Mouse (Mus musculus): ENCODE measurements around the gene Ahdc1. TPM values are rescaled to one million over a fixed set of nuclear protein-coding genes. Genes with fewer than 3 reads are reported as not detected.
"Not testable (repeated sequence)": the region's sequence is repeated elsewhere in the genome, so short reads cannot be mapped to it uniquely, and the experiment has no call there.

The Ahdc1 gene
- total RNA-seq, 1 experiment from 2014 or later = 9.1 TPM

- peak; percentile 8; the same call in 1 of the 2 replicates for ATAC-seq (ENCODE audit: extremely low read depth, insufficient number of reproducible peaks, low FRiP score, poor library complexity, severe bottlenecking)
These were observed 27.2 kb upstream of the Ahdc1 start for GRCm38 (mm10) chr4:132983664-132984512.

- ATAC-seq (ENCODE audit: extremely low read depth, insufficient number of reproducible peaks, low FRiP score, poor library complexity, severe bottlenecking) = peak; percentile 35; the same call in 1 of the 2 replicates
These were observed 22.3 kb upstream of the Ahdc1 start for GRCm38 (mm10) chr4:132988581-132989355.

DNA sequence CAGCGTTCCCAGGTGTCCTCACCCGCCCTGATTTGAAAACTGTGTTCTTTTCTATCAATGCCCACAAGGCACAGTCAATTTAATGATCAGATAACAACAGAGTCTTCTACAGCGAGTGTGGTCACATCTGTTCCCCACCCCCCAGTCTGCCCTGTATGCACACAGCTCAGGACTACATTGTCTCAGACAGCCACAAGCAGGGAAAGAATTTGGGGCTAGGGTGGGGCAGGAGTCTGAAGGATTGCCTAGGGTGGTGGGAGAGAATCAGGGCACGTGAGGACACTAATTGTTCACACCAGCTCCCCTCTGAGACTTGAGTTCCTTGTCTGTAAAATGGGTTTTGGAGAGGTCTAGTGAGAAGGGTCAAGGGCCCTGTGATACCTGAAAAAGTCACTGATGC is 17.5 kb upstream of the Ahdc1 start:
- no peak for ATAC-seq (ENCODE audit: extremely low read depth, insufficient number of reproducible peaks, low FRiP score, poor library complexity, severe bottlenecking)

- ATAC-seq (ENCODE audit: extremely low read depth, insufficient number of reproducible peaks, low FRiP score, poor library complexity, severe bottlenecking) = no peak
These were observed 13.4 kb upstream of the Ahdc1 start for GRCm38 (mm10) chr4:132997469-132998237.

GRCm38 (mm10) chr4:133002896-133003295 is 8.2 kb upstream of the Ahdc1 start:
- no peak for ATAC-seq (ENCODE audit: extremely low read depth, insufficient number of reproducible peaks, low FRiP score, poor library complexity, severe bottlenecking)

DNA sequence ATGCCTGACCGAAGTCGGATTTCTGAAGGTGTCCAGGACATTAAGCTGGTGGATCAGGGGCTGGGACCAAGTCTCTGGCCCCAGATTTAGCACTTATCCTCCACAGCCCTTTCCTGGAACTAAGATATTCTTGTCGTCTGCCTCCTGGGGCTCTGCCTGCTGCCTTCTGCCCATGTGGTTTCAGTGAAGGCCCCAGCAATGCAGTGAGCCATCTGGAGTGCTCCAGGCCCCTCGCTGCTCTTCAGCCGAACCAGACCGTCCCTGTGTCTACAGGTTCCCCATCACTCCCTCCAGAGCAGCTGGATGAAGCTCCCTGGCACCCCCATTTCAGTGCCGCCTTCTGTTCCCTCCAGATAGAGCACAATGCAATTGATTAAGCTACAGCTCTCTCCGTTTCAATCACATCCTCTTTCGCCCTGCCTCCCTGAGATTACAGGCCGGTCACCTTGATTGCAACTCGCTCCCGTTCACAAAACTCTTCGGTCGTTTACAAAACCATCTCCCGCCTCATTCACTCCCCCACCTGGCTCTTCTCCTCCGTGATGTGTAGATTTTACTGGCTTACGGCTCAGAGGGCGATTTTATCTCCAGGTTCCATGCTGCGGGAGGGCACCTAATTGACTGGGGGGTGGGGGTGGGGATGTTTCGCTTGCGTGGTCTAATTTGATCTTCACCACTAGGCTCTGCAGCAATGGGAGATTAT is 7.6 kb upstream of the Ahdc1 start:
- ATAC-seq (ENCODE audit: extremely low read depth, insufficient number of reproducible peaks, low FRiP score, poor library complexity, severe bottlenecking) = no peak

GRCm38 (mm10) chr4:133005233-133005632 is 5.8 kb upstream of the Ahdc1 start:
- peak; percentile 67; the same call in 1 of the 2 replicates for ATAC-seq (ENCODE audit: extremely low read depth, insufficient number of reproducible peaks, low FRiP score, poor library complexity, severe bottlenecking)

DNA sequence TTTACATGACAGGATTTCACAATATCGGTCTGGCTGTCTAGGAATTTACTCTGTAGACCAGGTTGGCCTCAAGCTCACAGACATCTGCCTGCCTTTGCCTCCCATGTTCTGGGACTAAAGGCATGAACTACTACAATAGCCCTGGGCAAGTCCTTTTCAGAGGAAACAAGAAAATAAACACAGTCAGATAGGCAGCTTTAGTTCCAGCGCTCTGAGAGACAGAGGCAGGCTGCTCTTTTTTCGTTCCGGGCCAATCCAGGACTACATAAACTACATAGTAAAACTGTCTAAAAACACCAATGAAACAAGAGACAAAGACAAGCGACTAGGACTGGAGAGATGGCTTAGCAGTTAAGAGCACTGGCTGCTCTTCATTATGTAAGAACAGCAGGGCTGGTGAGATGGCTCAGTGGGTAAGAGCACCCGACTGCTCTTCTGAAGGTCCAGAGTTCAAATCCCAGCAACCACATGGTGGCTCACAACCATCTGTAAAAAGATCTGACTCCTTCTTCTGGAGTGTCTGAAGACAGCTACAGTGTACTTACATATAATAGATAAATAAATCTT is 5.1 kb upstream of the Ahdc1 start:
- not testable (repeated sequence) for ATAC-seq (ENCODE audit: extremely low read depth, insufficient number of reproducible peaks, low FRiP score, poor library complexity, severe bottlenecking)

GRCm38 (mm10) chr4:133007513-133008380 is 3.3 kb upstream of the Ahdc1 start:
- ATAC-seq (ENCODE audit: extremely low read depth, insufficient number of reproducible peaks, low FRiP score, poor library complexity, severe bottlenecking) = peak; percentile 5; the same call in 1 of the 2 replicates

GRCm38 (mm10) chr4:133009131-133009530 is 1.9 kb upstream of the Ahdc1 start:
- no peak for ATAC-seq (ENCODE audit: extremely low read depth, insufficient number of reproducible peaks, low FRiP score, poor library complexity, severe bottlenecking)

- no peak for ATAC-seq (ENCODE audit: extremely low read depth, insufficient number of reproducible peaks, low FRiP score, poor library complexity, severe bottlenecking)
These were observed 1.4 kb upstream of the Ahdc1 start for GRCm38 (mm10) chr4:133009676-133010075.

DNA sequence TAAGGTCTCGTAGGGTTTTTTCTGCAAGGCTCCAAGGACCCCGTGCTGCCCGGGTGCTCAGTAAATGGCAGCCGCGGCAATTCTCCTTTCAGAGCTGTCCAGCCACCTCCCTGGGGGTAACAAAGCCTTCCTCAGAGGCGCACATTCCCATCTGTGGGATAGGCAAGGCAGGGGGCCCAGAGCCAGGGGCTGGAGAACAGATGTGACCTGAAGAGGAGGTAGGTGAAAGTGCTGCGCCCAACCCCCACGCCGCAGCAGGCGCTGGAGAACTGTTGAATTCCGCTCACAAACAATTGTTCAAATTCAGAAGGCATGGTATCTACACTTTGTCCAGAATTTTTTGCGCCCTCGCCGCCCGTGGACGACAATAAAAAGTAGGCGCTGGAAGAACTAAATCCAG is 449 bp upstream of the Ahdc1 start:
- no peak for ATAC-seq (ENCODE audit: extremely low read depth, insufficient number of reproducible peaks, low FRiP score, poor library complexity, severe bottlenecking)

DNA sequence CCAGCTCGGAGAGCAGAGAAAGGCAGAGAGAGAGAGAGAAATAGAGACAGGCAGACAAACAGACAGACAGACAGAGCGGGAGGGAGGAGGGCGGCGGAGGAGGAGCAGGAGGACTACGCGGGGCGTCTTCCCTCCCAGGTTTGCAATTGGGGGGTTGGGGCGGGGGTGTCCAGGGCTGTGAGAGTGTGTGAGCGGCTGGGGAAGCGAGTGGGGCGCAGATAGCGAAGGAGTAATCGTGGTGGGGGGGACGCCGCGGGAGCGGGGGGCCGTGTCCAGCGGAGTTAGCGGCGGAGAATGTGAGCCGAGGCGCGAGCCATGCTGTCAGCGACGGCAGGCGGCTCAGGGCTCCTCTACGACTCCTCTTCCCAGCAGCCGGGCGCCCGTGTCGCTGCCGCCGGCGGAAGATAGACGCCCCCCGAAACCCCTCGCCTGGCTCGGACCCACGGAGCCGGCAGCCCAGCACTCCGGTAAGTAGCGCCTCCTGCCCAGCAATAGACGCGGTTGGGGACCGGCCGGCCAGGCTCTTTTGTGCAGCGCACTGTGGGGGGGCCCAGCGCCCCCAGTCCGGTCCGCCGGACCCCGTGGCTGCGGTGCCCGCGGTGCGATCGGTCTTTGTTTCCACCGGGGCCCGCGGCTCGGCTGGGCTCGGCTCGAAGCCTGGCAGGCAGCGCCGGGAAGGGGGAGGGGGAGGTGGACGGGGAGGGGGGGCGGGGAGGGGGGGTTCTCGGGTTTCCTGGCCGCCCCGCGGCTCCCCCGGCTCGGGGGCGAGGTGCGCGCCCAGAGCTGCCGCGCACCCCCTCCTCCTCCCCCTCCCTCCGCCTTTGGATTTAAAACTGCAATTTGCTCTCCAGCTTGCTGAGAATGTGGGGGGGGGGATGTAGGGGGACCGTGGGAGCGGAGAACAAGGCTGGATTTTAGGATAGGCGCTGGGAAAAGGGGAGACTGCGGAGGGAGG is 1.0 kb downstream of the Ahdc1 start:
- ATAC-seq (ENCODE audit: extremely low read depth, insufficient number of reproducible peaks, low FRiP score, poor library complexity, severe bottlenecking) = no peak

- ATAC-seq (ENCODE audit: extremely low read depth, insufficient number of reproducible peaks, low FRiP score, poor library complexity, severe bottlenecking) = no peak
These were observed 1.8 kb downstream of the Ahdc1 start for GRCm38 (mm10) chr4:133012776-133013265.

DNA sequence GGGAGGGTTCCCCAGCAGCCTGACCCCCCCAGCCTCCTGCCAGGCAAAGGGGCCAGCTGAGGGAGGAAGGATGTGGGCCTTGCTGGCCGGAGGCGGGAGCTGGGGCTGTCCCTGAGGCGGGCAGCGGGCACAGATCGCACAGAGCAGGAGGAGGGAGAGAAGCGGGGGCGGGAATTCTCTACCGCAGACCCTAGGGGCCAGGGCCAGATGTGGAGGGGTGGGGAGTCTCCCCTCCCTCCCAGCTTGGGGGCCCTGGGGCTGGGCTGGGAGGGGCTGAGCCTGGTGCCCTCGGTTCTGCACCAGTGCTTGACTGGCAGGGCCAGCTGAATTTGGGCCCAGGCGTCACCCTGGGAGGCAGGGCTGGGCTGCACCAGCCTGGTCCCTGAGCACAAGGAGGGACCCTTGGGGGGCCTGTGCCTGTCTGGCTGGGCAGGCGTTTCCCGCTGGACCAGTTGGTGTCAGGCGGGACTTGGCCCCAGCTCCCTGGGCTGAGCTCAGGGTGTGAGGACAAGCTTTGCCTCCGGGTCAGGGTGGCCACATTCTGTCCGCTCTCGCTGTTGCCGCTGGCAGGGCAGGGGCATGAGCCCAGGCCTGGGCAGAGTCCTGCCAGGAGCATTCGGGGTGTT is 2.3 kb downstream of the Ahdc1 start:
- ATAC-seq (ENCODE audit: extremely low read depth, insufficient number of reproducible peaks, low FRiP score, poor library complexity, severe bottlenecking) = no peak

- ATAC-seq (ENCODE audit: extremely low read depth, insufficient number of reproducible peaks, low FRiP score, poor library complexity, severe bottlenecking) = no peak
These were observed 3.0 kb downstream of the Ahdc1 start for GRCm38 (mm10) chr4:133014088-133014487.
